Mouse (Mus musculus): ENCODE measurements at regions not wholly inside any gene's neighbourhood (a gene's known extent, or its start where the extent isn't known, plus 50 kb on each side); places are given as distances from the start of the nearest gene placed in this dataset.

DNA sequence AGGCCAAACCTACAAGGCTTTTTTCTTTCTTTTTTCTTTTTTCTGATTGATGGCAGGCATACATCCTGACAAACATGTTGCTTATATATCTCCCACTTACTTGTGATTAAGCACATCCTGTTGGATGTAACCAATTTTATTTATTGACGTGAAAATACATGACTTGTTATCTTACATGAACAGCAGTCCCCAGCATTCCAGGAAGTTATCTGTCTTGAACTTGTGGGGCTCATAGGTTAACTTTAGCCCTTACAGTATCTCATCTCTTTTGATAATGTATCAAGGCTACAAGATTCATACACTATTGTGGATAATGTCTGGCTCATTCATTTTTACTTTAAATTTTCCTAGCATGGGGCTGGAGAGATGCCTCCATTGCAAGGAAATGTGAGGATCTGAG is 852.0 kb upstream of the Agtr1b start:
- H3K9me3 ChIP-seq (replicated peaks): no peaks in the 10 kb centered on the region
- H3K27ac ChIP-seq (replicated peaks): no peak overlapping the region
- no peak overlapping the region for H3K4me3 ChIP-seq (replicated peaks)
- 20% methylated on average over 1 of the region's 1 CpGs for WGBS (ENCODE audit: insufficient replicate concordance)
- H3K36me3 ChIP-seq (replicated peaks): no peaks in the 10 kb centered on the region
- ATAC-seq (ENCODE audit: insufficient read depth): no peak
- H3K4me1 ChIP-seq (replicated peaks): no peaks in the 10 kb centered on the region
- H3K4me2 ChIP-seq: no peak overlapping the region
- no peak overlapping the region for H3K9ac ChIP-seq
- no peaks in the 10 kb centered on the region for H3K27me3 ChIP-seq

DNA sequence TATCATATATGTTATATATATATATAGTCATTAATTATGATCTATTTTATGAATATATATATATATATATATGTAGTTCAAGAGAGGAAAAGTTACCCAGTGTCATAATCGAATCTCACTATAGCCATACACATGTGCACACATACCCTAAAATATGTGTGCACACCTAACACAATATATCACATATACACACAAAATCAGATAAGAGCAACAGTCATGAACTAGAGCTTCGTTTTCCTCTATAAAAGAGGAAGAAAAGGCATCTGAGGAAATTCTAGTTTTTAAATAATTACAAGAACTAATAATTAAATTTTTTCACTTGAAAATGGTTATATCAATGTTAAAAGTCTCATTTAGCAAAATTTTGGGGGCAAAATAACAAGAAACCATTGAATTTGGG is 835.3 kb upstream of the Tbl1xr1 start:
- no peak overlapping the region for H3K4me3 ChIP-seq (replicated peaks)
- H3K4me2 ChIP-seq: no peak overlapping the region
- H3K4me1 ChIP-seq (replicated peaks): no peaks in the 10 kb centered on the region
- no peak for ATAC-seq (ENCODE audit: insufficient read depth)
- H3K27ac ChIP-seq (replicated peaks): no peak overlapping the region
- H3K27me3 ChIP-seq: no peaks in the 10 kb centered on the region
- H3K9ac ChIP-seq: no peak overlapping the region
- no peaks in the 10 kb centered on the region for H3K9me3 ChIP-seq (replicated peaks)
- WGBS (ENCODE audit: insufficient replicate concordance): 46% methylated on average over 2 of the region's 2 CpGs
- H3K36me3 ChIP-seq (replicated peaks): no peaks in the 10 kb centered on the region

DNA sequence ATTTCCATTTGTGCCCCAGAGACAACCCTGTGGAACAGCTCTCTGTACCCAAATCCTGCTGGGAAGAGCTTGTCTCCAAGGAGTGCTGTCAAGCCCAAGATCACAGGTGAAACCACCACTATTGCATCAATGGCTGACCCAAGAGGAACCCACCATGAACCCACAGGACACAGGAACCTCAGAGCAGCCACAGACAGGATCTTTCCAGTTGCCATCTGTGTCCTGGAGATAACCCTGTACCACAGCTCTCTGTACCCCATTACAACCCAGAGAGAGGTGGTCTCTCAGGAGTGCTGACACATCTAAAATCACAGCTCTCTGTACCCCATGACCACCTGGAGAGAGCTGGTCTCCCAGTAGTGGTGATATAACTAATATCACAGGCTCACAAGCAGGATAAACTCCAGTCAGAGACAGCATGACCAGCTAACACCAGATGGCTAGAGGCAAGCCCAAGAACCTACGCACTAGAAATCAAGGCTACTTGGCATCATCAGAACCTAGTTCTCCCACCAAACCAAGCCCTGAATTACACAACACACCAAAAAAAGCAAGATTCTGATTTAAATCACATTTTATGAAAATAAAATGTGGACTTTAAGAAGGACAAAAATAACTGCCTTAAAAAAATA is 820.2 kb upstream of the Tbl1xr1 start:
- H3K4me2 ChIP-seq: no peak overlapping the region
- no peaks in the 10 kb centered on the region for H3K4me1 ChIP-seq (replicated peaks)
- no peak overlapping the region for H3K27ac ChIP-seq (replicated peaks)
- H3K27me3 ChIP-seq: no peaks in the 10 kb centered on the region
- no peak overlapping the region for H3K9ac ChIP-seq
- no peak overlapping the region for H3K4me3 ChIP-seq (replicated peaks)
- ATAC-seq (ENCODE audit: insufficient read depth): no peak
- no peaks in the 10 kb centered on the region for H3K9me3 ChIP-seq (replicated peaks)
- H3K36me3 ChIP-seq (replicated peaks): no peaks in the 10 kb centered on the region
- 84% methylated on average over 1 of the region's 1 CpGs for WGBS (ENCODE audit: insufficient replicate concordance)

DNA sequence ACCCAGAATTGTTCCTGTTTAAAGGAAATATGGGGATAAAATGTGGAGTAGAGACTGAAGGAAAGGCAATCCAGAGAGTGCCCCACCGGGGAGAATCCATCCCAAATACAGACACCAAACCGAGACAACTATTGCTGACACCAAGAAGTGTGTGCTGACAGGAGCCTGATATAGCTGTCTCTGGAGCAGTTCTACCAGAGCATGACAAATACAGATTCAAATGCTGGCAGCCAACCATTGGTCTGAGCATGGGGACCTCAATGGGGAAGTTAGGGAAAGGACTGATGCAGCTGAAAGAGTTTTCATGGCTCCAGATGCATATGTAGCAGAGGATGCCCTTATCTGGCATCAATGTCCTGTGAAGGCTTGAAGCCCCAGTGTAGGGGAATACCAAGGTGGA is 813.1 kb upstream of the Tbl1xr1 start:
- no peak overlapping the region for H3K9ac ChIP-seq
- no peak overlapping the region for H3K27ac ChIP-seq (replicated peaks)
- no peak for ATAC-seq (ENCODE audit: insufficient read depth)
- H3K4me3 ChIP-seq (replicated peaks): no peak overlapping the region
- no peaks in the 10 kb centered on the region for H3K27me3 ChIP-seq
- H3K4me1 ChIP-seq (replicated peaks): no peaks in the 10 kb centered on the region
- H3K36me3 ChIP-seq (replicated peaks): no peaks in the 10 kb centered on the region
- H3K4me2 ChIP-seq: no peak overlapping the region
- WGBS (ENCODE audit: insufficient replicate concordance): 64% methylated on average over 2 of the region's 2 CpGs
- no peaks in the 10 kb centered on the region for H3K9me3 ChIP-seq (replicated peaks)

DNA sequence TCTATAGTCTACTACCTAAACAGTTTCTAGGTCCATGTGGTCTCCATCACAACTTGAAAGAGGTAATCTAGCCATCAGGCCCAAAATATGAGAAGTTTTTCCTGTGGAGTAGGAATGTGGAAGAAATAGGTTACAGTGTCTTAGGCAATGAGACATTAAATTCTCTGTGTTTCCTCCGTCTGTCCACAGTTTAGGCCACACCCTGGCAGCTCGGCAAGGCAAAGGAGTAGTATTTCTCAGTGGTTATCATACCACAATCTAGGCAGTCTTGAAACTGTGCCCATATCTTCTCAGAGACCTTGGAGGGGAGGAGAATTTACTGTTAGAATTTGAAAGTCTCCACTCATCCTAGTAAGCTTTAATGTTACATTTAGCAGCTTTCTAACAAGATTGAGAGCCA is 811.0 kb upstream of the Tbl1xr1 start:
- 34% methylated on average over 2 of the region's 2 CpGs for WGBS (ENCODE audit: insufficient replicate concordance)
- H3K4me2 ChIP-seq: no peak overlapping the region
- no peak for ATAC-seq (ENCODE audit: insufficient read depth)
- no peaks in the 10 kb centered on the region for H3K36me3 ChIP-seq (replicated peaks)
- H3K9ac ChIP-seq: no peak overlapping the region
- no peaks in the 10 kb centered on the region for H3K27me3 ChIP-seq
- H3K4me1 ChIP-seq (replicated peaks): no peaks in the 10 kb centered on the region
- H3K27ac ChIP-seq (replicated peaks): no peak overlapping the region
- no peaks in the 10 kb centered on the region for H3K9me3 ChIP-seq (replicated peaks)
- H3K4me3 ChIP-seq (replicated peaks): no peak overlapping the region

DNA sequence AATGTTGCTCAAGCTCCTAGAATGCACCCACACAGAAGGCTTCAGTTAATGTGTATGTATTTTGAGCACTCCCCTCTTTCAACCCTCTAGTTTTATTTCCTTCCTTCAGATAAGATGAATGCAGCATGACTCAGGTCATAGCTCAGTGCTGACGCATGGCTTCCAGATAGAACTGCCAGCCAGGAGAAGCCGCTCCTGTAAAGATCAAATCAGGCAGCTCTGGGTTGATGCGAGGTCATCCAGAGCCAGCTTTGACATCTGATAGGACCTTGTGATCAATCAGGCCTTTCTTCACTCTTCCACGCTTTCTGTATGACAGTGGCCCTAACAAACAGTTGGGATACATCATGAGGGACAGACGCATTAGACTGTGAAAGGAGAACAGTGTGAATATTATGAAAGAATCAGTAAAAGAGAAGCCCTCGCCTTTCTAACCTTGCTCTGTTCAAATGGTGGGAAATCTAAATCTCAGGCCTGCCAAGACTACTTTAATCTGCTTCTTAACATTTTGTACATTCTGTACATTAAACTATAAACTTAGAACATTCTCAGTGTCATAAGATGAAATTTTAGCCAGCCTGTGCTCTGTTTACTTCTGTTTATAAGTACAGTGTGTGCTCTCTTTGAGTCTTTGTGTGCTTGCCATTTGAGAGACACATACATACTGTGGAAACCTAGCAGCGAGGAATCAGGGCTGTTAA is 807.9 kb upstream of the Tbl1xr1 start:
- no peak overlapping the region for H3K27ac ChIP-seq (replicated peaks)
- ATAC-seq (ENCODE audit: insufficient read depth): no peak
- no peaks in the 10 kb centered on the region for H3K27me3 ChIP-seq
- H3K9ac ChIP-seq: no peak overlapping the region
- H3K9me3 ChIP-seq (replicated peaks): no peaks in the 10 kb centered on the region
- WGBS (ENCODE audit: insufficient replicate concordance): 40% methylated on average over 7 of the region's 7 CpGs
- H3K4me3 ChIP-seq (replicated peaks): no peak overlapping the region
- no peaks in the 10 kb centered on the region for H3K4me1 ChIP-seq (replicated peaks)
- H3K4me2 ChIP-seq: no peak overlapping the region
- H3K36me3 ChIP-seq (replicated peaks): no peaks in the 10 kb centered on the region

DNA sequence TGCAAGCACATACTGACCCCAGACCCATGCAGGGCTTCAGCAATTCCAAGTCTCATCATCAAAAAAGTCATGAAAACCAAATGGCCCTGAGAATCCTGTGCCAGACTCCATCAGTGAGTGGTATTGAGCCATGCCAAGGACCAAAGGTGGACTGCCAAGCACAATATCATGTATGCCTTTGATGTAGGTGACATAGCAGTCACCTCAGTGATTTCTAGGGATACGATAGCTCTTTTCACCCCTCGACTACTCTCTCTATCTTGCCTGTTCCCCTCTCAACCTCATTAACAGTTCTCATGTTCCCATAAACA is 807.4 kb upstream of the Tbl1xr1 start:
- WGBS (ENCODE audit: insufficient replicate concordance): 53% methylated on average over 2 of the region's 2 CpGs
- no peaks in the 10 kb centered on the region for H3K9me3 ChIP-seq (replicated peaks)
- H3K27ac ChIP-seq (replicated peaks): no peak overlapping the region
- no peak overlapping the region for H3K4me2 ChIP-seq
- H3K9ac ChIP-seq: no peak overlapping the region
- H3K4me1 ChIP-seq (replicated peaks): no peaks in the 10 kb centered on the region
- no peak for ATAC-seq (ENCODE audit: insufficient read depth)
- no peaks in the 10 kb centered on the region for H3K27me3 ChIP-seq
- H3K36me3 ChIP-seq (replicated peaks): no peaks in the 10 kb centered on the region
- H3K4me3 ChIP-seq (replicated peaks): no peak overlapping the region

DNA sequence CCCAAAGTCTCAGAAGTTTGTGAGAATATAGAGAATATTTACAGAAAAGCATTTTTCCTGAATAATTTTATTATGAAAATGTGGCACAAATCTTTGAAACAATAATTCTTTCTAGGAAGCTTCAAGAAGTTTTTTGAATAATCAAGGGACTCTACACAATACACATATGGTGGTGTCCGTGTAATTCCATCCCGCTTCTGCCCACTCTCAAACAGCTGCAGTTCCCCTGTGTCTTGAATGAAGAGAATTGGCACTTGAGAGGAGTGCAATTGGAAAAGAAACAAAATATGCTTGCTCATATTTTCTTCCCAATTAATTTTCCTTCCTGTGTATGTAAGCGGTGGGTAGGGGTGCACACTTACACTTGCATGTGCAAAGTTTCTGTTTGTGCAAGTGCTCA is 805.7 kb upstream of the Tbl1xr1 start:
- Histone ChIP-seq H3K9ac (no peak overlapping the region), H3K4me3 (replicated peaks) (no peak overlapping the region), H3K27me3 (no peaks in the 10 kb centered on the region), H3K9me3 (replicated peaks) (no peaks in the 10 kb centered on the region), H3K36me3 (replicated peaks) (no peaks in the 10 kb centered on the region), H3K4me2 (no peak overlapping the region), H3K27ac (replicated peaks) (no peak overlapping the region), H3K4me1 (replicated peaks) (no peaks in the 10 kb centered on the region)
- WGBS (ENCODE audit: insufficient replicate concordance): 58% methylated on average over 3 of the region's 3 CpGs
- no peak for ATAC-seq (ENCODE audit: insufficient read depth)

DNA sequence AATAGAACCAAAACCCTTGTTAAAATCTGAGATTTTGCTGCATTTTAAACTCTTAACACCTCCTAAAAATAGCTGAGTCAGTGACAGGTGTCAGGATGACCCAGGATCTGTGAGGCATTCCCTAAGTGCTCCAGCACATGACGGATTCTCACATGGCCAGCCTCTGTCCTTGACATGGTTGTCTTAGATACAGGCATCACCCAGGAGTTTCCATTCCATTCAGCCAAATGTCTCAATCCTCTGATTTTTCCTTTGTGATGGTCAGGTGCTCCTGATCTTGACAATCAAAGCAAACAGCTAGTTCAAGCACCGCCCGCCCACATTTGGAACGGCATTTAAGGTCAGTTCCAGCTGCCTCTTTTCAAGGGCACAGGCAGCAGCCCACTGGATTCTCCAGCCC is 804.2 kb upstream of the Tbl1xr1 start:
- Histone ChIP-seq H3K27me3 (no peaks in the 10 kb centered on the region), H3K4me1 (replicated peaks) (no peaks in the 10 kb centered on the region)
- WGBS (ENCODE audit: insufficient replicate concordance): 75% methylated on average over 4 of the region's 4 CpGs

DNA sequence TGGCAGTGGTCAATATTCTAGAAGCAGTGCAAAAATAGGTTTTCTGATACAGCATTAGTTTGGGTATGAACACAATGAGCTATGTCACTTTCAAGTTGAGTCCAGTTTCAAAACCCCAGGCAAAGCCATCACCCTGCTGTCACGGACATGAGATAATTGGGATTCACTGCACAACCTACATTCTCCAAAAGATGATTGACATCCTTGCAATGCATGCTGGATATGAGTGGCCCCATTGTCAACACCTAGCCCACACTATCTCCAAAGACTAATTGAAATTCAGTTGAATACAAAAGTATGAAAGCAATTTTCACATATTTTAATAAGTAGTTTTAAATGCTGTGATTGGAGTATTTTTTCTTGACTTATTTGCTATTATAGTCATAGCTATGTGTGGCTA is 783.7 kb upstream of the Tbl1xr1 start:
- Histone ChIP-seq H3K36me3 (replicated peaks) (no peaks in the 10 kb centered on the region), H3K27ac (replicated peaks) (no peak overlapping the region), H3K9me3 (replicated peaks) (no peaks in the 10 kb centered on the region), H3K4me3 (replicated peaks) (no peak overlapping the region), H3K9ac (no peak overlapping the region), H3K4me1 (replicated peaks) (no peaks in the 10 kb centered on the region), H3K4me2 (no peak overlapping the region), H3K27me3 (no peaks in the 10 kb centered on the region)
- WGBS (ENCODE audit: insufficient replicate concordance): 63% methylated on average over 1 of the region's 1 CpGs
- no peak for ATAC-seq (ENCODE audit: insufficient read depth)

More for the DNA sequence above, 804.2 kb upstream of the Tbl1xr1 start:
- H3K36me3 ChIP-seq (replicated peaks): no peaks in the 10 kb centered on the region
- no peak overlapping the region for H3K4me3 ChIP-seq (replicated peaks)
- no peak for ATAC-seq (ENCODE audit: insufficient read depth)
- H3K27ac ChIP-seq (replicated peaks): no peak overlapping the region
- no peak overlapping the region for H3K4me2 ChIP-seq
- H3K9ac ChIP-seq: no peak overlapping the region
- H3K9me3 ChIP-seq (replicated peaks): no peaks in the 10 kb centered on the region

DNA sequence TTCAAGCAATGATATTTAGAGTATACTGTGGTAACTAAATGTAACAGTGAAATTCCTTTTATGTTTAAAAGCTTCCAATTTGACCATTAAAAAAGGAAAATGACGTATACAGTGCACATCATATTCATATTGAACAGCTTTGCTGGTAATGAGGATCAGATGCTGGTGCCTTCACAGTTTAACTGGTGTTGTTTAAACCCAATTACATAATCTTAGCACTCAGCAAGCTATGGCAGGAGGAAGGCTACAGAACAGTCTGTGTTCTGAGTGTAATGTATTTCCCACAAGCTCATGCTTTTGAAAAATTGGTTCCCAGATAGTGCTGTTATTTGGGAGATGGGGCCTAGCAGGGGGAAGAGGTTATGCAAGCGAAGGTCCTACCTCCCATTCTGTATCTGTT is 783.1 kb upstream of the Tbl1xr1 start:
- Histone ChIP-seq H3K4me1 (replicated peaks) (no peaks in the 10 kb centered on the region), H3K4me3 (replicated peaks) (no peak overlapping the region), H3K4me2 (no peak overlapping the region), H3K36me3 (replicated peaks) (no peaks in the 10 kb centered on the region), H3K27ac (replicated peaks) (no peak overlapping the region), H3K9me3 (replicated peaks) (no peaks in the 10 kb centered on the region), H3K9ac (no peak overlapping the region), H3K27me3 (no peaks in the 10 kb centered on the region)
- ATAC-seq (ENCODE audit: insufficient read depth): no peak
- 46% methylated on average over 2 of the region's 2 CpGs for WGBS (ENCODE audit: insufficient replicate concordance)

DNA sequence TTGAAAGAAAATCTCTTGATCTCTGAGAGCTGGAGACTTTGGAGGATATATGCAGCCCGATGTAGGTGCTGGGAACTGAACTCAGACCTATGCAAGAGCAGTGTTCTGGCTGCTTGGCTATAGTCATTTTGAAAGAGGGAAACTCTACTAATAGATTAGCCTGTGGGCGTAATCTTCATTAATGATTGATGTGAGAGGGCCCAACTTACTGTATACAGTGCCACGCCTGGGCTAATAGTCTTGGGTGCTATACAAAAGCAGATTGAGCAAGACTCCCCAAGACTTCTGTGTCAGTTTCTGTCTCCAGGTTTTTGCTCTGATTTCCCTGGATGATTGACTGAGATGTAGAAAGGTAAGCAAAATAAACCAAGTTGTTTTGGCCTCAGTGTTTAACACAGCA is 781.7 kb upstream of the Tbl1xr1 start:
- Histone ChIP-seq H3K27ac (replicated peaks) (no peak overlapping the region), H3K9ac (no peak overlapping the region), H3K9me3 (replicated peaks) (no peaks in the 10 kb centered on the region), H3K4me3 (replicated peaks) (no peak overlapping the region), H3K4me2 (no peak overlapping the region), H3K36me3 (replicated peaks) (no peaks in the 10 kb centered on the region), H3K27me3 (no peaks in the 10 kb centered on the region), H3K4me1 (replicated peaks) (no peaks in the 10 kb centered on the region)
- 64% methylated on average over 3 of the region's 3 CpGs for WGBS (ENCODE audit: insufficient replicate concordance)
- ATAC-seq (ENCODE audit: insufficient read depth): no peak
